Mouse (Mus musculus) liver, adult 2 months (tissue): ENCODE data around the gene Plppr1. TPM values are rescaled to one million over a fixed set of nuclear protein-coding genes. Genes with fewer than 3 reads are reported as not detected.
"Not testable (repeated sequence)": the region's sequence is repeated elsewhere in the genome, so short reads cannot be mapped to it uniquely, and the experiment has no call there.

Source experiments
- DNase-seq: peaks from one replicate; pipeline ENCODE4 v3.0.0-alpha.2; 2011; ENCODE audit warnings: low read depth, low spot score; ENCODE audit errors: extremely low read depth
- H3K27ac ChIP-seq: fragments of 200-500 bp; replicated peaks from 2 replicates; pipeline ENCODE4 v1.5.1; 2012; ENCODE audit warnings: low read depth, mild to moderate bottlenecking, control low read depth, inconsistent platforms, low read length; ENCODE audit not compliant: insufficient read depth
- H3K27me3 ChIP-seq: fragments of 200-500 bp; 2 replicates; pipeline ENCODE4 v1.6.1; 2012; ENCODE audit warnings: mild to moderate bottlenecking, moderate library complexity, low read length, inconsistent platforms; ENCODE audit not compliant: control insufficient read depth, insufficient read depth
- H3K36me3 ChIP-seq: fragments of 200-500 bp; 2 replicates; pipeline ENCODE4 v1.6.1; 2012; ENCODE audit warnings: low read length, inconsistent platforms; ENCODE audit not compliant: control insufficient read depth, insufficient read depth
- H3K4me1 ChIP-seq: fragments of 200-500 bp; 2 replicates; pipeline ENCODE4 v1.6.1; 2011; ENCODE audit warnings: low read length; ENCODE audit not compliant: control insufficient read depth, insufficient read depth
- H3K4me3 ChIP-seq: fragments of 200-500 bp; 2 replicates; pipeline ENCODE4 v1.5.1; 2011; ENCODE audit warnings: low read depth, mild to moderate bottlenecking, control low read depth, low read length, moderate library complexity; ENCODE audit not compliant: insufficient read depth
- H3K79me2 ChIP-seq: fragments of 200-500 bp; 2 replicates; pipeline ENCODE4 v1.6.1; 2012; ENCODE audit warnings: inconsistent platforms, mild to moderate bottlenecking, low read length, moderate library complexity; ENCODE audit not compliant: control insufficient read depth, insufficient read depth
- H3K9ac ChIP-seq: fragments of 200-500 bp; 2 replicates; pipeline ENCODE4 v1.6.1; 2012; ENCODE audit warnings: low read depth, mild to moderate bottlenecking, control low read depth, inconsistent platforms, low read length
- CTCF ChIP-seq: fragments of 200-500 bp; IDR thresholded peaks from 2 replicates; pipeline ENCODE4 v1.5.1; 2011; ENCODE audit warnings: low read depth, low read length, control low read depth
- POLR2A ChIP-seq: fragments of 200-500 bp; IDR thresholded peaks from 2 replicates; pipeline ENCODE4 v1.6.1; 2011; ENCODE audit warnings: low read length, control low read depth; ENCODE audit not compliant: insufficient read depth; ENCODE audit errors: extremely low read depth
- WGBS: fragments of 180-500 bp; shearing (Covaris S2); methylation state at CpG from one replicate; pipeline ENCODE4 v1.1.7; 2018; 5-methylcytosine and 5-hydroxymethylcytosine counted together
- polyA plus RNA-seq: library from polyadenylated mRNA; depleted of rRNA; stranded (reverse); fragments of >200 nt; gene quantifications from 2 replicates; pipeline ENCODE4 v1.2.3, GENCODE M21; 2012
- total RNA-seq: library from RNA; depleted of rRNA; stranded (reverse); fragments of >200 nt; gene quantifications from 2 replicates; pipeline ENCODE4 v1.2.3, GENCODE M21; 2014

The Plppr1 gene
- total and polyA plus RNA-seq, 2 experiments, result under 0.01 TPM; not detected in 1

GRCm38 (mm10) chr4:49350470-49350869, 291.4 kb downstream of the Plppr1 start:
- Histone ChIP-seq H3K9ac (no peak overlapping the region), H3K36me3 (no peaks in the 10 kb centered on the region), H3K27me3 (no peaks in the 10 kb centered on the region), H3K79me2 (no peaks in the 10 kb centered on the region), H3K4me3 (no peak overlapping the region), H3K27ac (no peak overlapping the region), H3K4me1 (no peaks in the 10 kb centered on the region)
- TF ChIP-seq POLR2A (no peak), CTCF (no peak)
- no peak for DNase-seq
- 89% methylated on average over 4 of the region's 4 CpGs for WGBS

- H3K36me3 ChIP-seq, result no peaks in the 10 kb centered on the region
- WGBS, result 77% methylated on average over 2 of the region's 2 CpGs
- no peak overlapping the region for H3K4me3 ChIP-seq
- H3K27ac ChIP-seq, result no peak overlapping the region
- H3K9ac ChIP-seq, result no peak overlapping the region
- H3K4me1 ChIP-seq, result no peaks in the 10 kb centered on the region
- H3K27me3 ChIP-seq, result no peaks in the 10 kb centered on the region
- TF ChIP-seq POLR2A (no peak), CTCF (no peak)
- no peak for DNase-seq
- H3K79me2 ChIP-seq, result no peaks in the 10 kb centered on the region
Observed at GRCm38 (mm10) chr4:49357097-49357496, 298.0 kb downstream of the Plppr1 start.

GRCm38 (mm10) chr4:49368046-49368445, 309.0 kb downstream of the Plppr1 start:
- H3K79me2 ChIP-seq, H3K36me3 ChIP-seq, H3K27me3 ChIP-seq, DNase-seq, H3K27ac ChIP-seq, H3K4me1 ChIP-seq, H3K9ac ChIP-seq, H3K4me3 ChIP-seq: not testable (repeated sequence)
- WGBS, result 95% methylated on average over 3 of the region's 3 CpGs

- 11% methylated on average over 2 of the region's 2 CpGs for WGBS
- not testable (repeated sequence) for H3K27me3 ChIP-seq, H3K79me2 ChIP-seq, H3K4me3 ChIP-seq, H3K9ac ChIP-seq, H3K36me3 ChIP-seq
- H3K4me1 ChIP-seq, result peaks cover 11% of the 10 kb centered on the region
- H3K27ac ChIP-seq, result peak overlapping the region; percentile 95
- DNase-seq, result peak; percentile 81
Observed at GRCm38 (mm10) chr4:49383576-49384318, 324.7 kb downstream of the Plppr1 start.

GRCm38 (mm10) chr4:49386873-49387272, 327.8 kb downstream of the Plppr1 start:
- TF ChIP-seq CTCF (no peak), POLR2A (no peak)
- 10% methylated on average over 2 of the region's 2 CpGs for WGBS
- peak; percentile 86 for DNase-seq
- no peak overlapping the region for H3K4me3 ChIP-seq
- H3K79me2 ChIP-seq, result no peaks in the 10 kb centered on the region
- H3K27me3 ChIP-seq, result no peaks in the 10 kb centered on the region
- peak overlapping the region; percentile 49; the same call in 1 of the 2 replicates for H3K27ac ChIP-seq
- H3K4me1 ChIP-seq, result peaks cover 11% of the 10 kb centered on the region
- H3K9ac ChIP-seq, result no peak overlapping the region; the same call in 1 of the 2 replicates
- no peaks in the 10 kb centered on the region for H3K36me3 ChIP-seq
